Mouse (Mus musculus) brain, embryonic 14.5 days (tissue): ENCODE results near the gene Iglon5.

Experiments
- CTCF ChIP-seq: fragments of 200-500 bp; IDR thresholded peaks from 2 replicates; pipeline ENCODE4 v1.5.1; 2012; ENCODE audit warnings: inconsistent platforms, mild to moderate bottlenecking, moderate library complexity, borderline replicate concordance; ENCODE audit not compliant: insufficient read depth, insufficient read length; ENCODE audit errors: extremely low read depth
- POLR2A ChIP-seq: fragments of 200-500 bp; IDR thresholded peaks from 2 replicates; pipeline ENCODE4 v1.6.1; 2012; ENCODE audit warnings: mild to moderate bottlenecking, inconsistent platforms, borderline replicate concordance; ENCODE audit not compliant: poor library complexity, insufficient read depth, insufficient read length, severe bottlenecking; ENCODE audit errors: extremely low read depth

DNA sequence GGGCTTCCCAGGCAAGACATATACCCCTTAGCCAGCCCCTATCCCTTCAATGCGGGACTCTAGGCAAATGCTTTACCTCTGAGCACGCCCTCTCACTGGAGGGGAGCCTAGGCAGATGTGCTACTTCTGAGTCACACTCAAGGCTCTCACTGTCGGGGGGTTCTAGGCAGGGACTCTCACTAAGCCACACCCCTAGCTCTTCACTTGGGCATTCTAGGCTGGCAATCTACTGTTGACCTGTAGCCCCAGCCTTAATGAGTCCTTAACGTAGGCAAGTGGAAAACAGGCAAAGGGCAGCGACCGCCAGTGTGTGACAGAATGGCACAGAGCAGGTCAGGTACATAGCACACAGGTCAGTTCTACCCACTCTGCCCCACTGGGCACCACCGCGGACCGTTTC lies 986 bp upstream of the Iglon5 start:
- TF ChIP-seq CTCF = no peak
- TF ChIP-seq POLR2A = no peak
